Mouse (Mus musculus) ovary, postnatal 14 days (tissue): ENCODE measurements at regions not wholly inside any gene's neighbourhood (a gene's known extent, or its start where the extent isn't known, plus 50 kb on each side); places are given as distances from the start of the nearest gene placed in this dataset.

Experiments
- DNase-seq: peaks from one replicate; pipeline ENCODE4 v3.0.0; 2022; ENCODE audit warnings: low spot score

DNA sequence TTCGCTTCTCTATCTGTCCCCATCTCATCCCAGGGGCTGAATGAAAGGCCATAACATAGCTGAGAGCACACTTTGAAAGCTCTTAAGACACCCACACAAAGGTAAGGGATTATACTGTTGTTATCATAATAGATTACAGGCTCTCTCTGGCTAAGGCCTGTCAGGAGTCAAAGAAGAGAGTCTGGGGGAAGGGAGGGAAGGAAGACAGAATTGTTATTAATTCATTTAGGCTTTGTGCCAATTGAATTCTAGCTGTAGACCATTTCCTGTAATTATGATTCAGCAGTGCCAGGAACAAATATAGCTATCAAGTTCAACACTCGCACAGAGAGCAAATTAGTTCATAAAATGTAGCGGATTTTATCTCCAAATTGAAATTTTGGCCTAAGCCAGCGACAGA is 369.3 kb upstream of the Gm10306 start:
- no peak for DNase-seq

DNA sequence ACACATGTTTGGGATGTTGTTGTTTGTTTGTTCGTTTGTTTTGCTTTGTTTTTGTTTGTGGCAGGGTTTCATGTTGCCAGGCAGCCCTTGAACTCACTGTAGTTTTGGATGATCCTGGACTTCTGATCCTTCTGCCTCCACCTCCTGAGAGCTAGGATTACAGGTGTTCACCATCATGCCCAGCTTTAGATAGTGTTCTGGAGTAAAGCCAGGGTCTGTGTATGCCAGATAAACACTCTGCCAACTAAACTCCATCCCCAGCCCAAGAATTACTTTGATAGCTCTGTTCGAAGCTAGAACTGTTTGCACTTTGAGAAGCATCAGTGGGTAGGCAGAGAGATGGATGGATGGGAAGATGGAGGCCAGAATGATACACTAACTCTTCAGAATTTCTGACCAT is 368.0 kb upstream of the Gm10306 start:
- no peak for DNase-seq

DNA sequence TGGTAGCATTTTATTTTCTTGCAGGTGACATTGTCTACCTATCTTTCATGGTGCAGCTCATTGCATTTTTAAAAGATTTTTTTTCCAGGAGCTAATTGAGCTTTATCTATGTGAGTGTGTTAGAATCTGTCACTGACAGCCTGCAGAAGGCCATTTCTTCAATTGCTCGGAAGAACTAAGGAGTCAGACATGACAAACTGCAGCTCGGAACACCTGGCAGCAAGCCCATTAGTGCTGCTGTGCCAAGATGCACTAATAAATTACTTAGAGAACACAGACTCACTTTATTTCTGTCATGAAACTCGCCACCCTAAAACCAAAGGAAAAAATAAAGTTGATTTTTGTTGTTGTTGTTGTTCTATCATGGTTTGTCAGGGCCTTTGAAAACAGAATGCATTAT is 367.5 kb upstream of the Gm10306 start:
- peak; percentile 73 for DNase-seq

DNA sequence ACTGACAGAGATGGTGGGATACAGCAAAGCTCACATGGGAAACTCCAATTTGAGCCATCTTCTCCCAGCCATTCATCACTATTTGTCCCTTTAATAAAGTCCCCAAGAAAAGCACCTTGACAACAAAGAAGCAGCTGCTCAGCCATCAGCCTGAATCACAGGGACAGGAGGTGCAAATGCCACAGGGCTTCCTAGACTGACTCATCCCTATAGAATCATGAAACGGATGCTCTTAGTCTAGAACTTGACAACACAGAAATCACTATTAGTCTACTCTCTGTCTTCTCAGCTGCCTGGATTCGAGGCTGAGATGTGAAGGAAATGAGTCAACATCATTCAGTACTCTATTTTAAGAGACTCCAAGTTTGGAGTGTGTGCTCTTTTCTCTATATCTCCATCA is 365.4 kb upstream of the Gm10306 start:
- no peak for DNase-seq

DNA sequence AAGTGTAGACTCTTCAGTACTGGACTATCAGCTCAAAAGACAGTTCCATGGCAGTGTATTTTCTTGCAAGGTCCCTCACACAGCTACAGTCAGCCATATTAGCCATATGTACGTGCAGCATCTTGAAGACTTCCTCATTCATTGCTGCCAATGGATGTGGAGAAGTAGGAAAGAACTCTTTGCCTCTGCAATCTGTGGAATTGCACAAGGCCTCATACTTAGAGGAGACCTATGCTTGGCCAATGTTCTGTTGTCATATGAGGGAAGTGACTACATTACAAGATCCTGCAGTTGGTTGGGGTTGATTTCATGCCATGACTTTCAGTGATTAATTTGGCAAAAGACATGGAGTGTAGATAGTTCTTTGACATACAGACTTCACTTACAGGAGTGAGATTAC is 340.1 kb upstream of the Gm10306 start:
- no peak for DNase-seq

DNA sequence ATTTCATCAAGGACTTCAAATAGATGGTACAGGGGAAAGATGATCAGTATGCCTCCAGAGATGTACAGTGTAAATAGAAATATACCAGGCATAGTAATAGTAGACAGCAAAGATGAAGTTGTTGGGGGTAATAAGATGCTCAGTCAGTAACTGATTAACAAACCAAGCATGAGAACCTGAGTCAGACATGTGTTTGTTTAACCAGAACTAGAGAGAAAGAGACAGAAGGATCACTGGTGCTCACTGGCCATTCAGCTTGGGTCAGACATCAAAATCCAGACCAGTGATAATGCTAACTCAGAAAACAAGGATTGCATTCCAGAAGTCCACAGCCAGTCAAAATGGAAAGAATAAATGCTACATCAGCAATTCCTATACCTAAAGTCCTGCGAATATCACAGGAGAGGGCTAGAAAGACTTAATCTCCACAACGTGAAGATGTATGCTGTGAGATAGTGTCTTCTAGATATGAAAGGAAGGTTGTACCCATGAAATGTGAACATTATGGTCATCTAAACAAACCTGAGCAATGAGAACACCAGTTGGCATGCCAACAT is 320.6 kb upstream of the Gm10306 start:
- no peak for DNase-seq

DNA sequence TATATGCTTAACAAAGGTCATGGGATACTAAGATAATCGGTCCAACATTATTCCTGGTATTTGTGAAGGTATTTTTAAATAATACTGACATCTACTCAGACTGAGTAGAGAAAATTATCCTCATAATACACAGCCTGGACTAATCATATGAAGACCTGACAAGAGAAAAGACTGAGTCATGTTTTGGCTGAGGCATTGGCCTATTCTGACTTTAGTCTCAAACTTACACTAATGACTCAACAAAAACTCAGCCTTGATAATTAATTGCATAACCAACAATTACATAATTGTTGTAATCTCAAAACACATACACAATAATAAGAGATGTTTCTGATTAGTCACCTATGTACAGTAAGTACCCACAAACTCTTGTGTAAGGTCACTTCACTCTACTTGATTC is 300.3 kb upstream of the Gm10306 start:
- DNase-seq = no peak

DNA sequence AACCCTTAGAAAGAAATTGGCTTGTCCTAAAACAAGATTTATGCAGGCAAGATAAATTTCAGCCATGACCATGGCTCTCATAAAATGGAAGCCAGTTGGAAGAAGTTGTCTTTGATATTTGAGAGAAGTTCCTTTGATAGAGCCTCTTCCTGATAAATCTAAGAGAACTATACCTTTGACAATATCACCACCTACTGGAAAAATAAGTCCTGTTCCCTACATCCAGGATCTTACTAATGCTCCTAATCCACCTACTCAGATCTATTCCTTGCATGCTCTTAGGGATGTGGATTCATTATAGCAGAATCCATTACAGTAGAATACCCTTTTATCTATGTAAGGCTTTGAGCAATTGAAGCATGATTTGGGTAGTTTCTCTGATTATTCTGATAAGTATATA is 295.2 kb upstream of the Gm10306 start:
- DNase-seq = no peak

DNA sequence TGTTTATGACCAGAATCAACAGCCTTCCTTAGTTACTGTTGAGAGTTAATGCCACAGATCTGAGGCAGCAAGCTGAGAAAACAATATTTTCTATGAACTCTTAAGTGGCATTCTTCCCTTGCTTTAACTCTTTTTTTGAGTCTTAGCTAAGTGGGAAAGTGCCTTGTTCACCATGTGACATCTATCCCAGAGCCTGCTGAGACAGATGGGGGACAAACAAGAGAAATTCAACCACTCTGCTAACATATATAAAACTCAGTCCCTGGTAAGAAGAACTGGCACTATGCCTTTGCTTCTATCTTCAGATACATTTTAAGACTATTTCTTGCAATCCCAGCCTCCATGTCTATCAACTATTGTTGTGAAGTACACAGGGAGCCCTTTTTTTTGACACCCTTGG is 274.6 kb upstream of the Gm10306 start:
- DNase-seq = no peak

DNA sequence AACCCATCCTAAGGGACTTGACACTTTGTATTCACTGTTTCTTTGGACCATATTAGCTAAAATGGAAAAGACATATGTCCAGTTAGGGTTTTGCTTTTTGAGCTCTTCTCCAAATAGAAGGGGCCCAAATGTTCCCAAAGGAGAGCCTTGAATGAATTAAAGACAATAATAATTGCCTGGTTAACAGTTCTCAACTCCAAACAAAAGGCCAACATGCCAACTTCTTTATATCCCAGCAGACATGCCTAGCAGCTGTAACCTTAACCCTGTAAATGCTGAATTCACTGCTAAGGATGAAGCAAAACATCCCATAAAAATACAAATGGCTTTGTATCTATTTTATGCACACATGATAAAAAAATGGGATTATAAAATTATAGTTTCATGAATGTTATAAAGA is 264.2 kb upstream of the Gm10306 start:
- no peak for DNase-seq

DNA sequence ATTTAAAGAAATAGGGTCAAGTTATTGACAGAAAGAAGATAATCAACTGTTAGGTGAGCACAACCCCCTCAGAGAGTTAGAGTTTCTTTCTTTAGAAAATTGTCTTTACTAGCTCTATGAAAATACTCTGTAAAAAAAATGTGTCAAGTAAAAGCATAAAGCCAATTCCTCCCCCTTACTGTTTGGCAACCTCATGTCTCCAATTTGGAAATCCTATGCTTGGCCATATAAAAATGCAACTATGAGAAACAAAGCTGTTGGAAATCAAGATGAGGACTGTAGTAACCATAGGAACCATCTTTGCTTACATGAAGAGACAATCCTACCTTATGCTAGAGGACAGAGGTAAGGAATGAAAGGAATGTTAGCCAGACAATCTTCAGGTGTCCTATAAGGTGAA is 239.0 kb upstream of the Gm10306 start:
- no peak for DNase-seq

DNA sequence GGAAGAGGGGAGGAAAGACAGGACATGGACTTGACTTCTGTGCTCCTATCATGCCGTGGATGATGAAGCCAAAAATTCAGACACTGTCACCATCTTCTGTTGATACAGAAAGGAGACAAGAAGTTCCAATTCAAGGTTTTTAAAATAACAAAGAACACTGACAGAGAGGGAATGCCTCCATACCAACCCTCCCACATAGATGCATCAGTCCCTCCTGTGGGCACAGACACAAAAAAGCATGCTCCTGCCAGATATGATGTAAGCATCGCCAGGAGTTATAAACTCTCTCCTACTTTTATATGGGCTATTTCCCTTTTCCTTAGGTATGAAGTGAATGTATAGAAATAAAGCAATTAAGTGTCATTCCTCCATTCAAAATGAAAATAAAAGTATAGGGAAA is 229.6 kb upstream of the Gm10306 start:
- DNase-seq = no peak

DNA sequence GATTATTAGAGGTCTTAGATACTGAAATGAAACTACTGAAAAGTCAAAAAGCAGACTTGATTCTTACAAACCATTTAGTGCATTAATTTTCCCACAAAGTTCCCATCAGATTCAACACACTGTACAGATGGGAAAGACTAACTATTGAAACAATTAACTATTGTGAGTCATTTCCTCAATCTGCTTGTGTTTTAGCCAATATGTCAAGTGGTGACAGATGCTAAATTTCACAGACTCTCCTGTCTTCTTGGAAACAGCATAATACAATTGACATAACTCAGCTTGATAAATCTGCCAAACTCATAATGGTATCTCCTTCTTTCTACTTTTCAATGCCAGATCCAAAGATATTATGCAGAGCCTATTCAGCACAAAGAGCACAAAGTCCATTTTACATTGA is 213.0 kb upstream of the Gm10306 start:
- DNase-seq = no peak

DNA sequence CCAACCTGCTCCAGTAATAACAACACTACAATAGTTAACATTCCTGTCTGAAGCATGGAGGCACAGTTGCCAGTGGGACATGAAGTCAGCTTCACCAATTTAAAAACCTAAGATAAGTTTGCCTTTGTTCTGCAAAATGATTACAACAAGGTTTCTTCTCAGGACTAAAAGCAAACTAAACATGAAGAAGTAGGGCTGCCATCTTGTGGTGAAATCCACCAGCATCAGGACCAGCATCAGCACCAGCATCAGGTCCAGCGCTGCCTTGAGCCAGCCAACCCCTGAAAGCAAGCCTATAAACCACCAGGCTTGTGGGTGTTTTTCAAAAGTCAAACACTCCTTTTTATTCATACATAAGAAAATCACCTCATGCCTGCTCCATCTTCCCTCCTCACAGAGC is 207.1 kb upstream of the Gm10306 start:
- no peak for DNase-seq

DNA sequence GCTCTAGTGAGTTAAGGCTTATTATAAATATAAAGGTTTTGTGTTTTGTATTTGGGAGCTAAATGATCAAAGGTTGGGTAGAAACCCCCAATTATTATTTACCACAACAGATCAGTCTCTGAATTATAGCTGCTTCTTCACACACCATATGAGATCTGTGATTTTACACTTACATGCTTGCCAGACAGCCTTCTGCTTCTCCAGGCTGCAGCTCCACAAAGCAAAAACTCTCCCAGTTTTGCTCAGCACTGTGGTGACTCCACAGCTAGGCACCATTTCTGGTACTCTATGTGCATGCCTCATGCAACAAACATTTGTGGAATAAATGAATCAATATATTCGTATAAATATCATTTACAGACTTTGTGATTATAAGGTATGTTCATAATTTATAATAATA is 199.4 kb upstream of the Gm10306 start:
- DNase-seq = no peak

DNA sequence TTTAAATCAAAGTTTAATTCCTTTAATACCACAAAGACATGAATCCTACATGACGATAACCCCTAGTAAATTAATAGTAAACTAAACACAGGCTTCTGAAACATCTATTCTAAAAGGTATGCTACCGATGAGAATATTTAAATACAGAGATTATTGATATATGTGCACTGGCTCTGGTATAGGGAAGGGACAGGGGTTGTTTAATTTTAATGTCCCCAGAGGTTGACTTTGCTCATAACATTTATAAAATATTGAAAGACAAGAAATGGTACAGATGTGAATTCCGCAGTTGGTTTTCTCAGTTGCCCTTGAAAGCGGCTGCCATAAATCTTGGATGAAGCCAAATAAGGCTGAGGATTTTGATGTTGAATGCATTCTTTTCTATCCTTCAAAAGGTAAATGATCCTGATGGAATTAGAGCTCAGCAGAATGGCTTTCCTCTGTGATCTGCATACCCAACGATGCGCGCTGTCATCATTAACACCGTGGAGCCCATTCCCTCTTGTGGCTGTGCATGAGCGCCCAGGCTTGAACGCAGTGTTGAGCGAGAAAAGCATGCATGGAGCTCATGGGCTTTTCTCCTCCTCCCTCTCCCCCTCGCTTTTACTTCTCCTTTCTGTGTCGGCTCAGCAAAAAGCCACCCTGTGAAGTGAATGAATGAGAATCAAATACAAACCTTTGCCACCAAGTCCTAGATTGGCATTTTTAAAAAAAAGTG is 195.4 kb upstream of the Gm10306 start:
- no peak for DNase-seq

DNA sequence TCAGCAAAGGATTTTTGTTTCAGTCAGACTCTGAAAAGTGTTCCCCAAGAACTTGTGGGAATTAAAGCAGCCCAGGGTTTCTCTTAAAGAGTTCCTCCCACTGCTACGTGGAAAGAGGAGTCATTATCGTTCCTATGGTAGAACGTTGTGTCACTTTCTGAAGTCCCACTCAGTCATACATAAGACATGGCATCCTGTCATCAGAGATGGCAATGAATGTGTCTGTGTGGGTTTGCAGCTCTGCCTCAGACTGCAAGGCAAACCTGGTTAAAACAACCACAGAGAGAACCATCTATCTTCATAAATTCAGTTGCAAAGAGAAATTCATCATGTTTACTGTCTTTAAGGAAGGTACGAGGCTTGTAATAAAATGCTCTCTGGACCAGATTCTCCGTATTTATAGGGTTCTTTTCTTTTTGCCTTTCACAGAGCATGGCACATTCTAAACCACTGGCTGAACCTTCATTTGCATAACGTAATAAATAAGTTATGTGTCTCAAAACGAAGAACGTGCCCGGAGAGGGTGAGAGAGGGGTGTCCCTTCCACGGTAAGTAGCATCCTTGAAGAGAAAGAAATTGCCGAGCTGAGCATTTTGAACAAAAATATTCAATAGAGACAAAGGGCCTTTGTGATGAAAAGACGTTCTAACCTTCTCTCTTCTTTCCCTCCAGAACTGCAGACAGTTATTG is 194.7 kb upstream of the Gm10306 start:
- DNase-seq = no peak

DNA sequence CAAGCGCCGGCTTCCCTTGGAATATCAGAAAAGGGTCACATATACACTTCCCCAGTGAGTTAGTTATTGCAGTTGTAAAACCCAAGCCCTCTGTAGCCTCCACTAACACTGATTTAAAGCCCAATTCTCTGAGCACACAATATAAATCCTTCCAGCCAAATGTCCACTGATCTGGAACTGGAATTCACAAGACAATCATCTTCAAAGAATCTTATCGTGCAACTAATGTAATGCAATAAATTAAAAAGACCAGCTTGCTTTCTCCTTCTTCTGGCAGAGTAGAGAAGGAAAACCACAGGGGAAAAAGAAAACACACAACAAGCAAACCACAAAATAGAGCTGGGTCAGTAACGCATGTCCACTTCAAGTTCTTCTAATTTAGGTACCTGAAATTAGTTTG is 191.0 kb upstream of the Gm10306 start:
- DNase-seq = no peak

DNA sequence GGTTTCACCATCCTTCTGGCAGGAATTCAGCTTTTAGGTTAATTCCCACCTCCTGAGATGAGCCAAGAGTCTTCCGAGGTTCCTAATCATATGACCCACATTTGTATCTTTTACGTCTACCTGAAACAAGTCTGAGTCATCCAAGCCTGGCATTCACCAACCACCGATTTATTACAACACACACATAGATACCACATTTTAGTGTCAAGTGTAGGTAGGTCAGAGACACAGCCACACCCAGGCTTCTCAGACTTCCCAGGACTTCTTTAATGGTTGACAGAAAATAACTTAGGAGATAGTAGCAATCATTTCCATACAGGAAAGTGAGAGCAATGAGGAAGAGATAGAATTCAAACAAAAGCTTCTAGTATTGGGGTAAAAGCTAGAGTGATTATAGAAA is 189.2 kb upstream of the Gm10306 start:
- no peak for DNase-seq

DNA sequence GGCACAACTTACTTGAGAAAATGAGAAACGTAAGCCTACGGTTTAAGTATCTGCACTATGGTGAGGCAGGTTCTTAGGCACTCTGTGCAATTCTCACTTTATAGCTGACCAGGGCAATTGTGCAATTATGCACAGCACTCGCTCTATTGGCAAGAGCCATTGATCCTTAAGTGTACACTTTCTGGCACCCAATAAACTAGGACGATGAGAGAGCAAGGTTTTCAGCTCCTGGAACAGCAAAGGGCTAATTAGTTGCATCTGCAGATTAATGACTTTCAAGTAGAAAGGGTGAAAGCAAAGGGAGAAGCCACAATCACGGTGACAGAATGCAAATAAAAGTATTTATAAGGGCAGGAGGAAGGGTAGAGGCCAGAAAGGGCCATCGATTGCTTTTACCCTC is 185.4 kb upstream of the Gm10306 start:
- no peak for DNase-seq

DNA sequence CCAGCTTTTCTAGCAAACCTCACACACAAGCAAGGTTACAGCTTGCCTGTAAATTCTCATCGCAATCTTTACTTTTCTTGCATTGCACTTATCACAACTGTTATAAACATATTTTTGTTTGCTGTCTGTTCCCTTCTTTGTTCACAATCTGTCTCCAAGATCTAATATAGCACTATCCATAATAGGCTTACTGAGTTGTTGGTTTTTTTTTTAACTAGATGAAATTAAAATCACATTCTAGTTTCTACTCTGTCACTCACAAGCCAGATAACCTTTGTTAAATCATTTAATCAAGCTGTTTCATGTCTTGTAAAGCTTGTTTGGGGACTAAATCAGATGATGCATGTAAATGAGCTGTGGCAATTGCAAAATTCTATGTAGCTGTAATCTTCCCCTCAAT is 180.1 kb upstream of the Gm10306 start:
- DNase-seq = no peak

DNA sequence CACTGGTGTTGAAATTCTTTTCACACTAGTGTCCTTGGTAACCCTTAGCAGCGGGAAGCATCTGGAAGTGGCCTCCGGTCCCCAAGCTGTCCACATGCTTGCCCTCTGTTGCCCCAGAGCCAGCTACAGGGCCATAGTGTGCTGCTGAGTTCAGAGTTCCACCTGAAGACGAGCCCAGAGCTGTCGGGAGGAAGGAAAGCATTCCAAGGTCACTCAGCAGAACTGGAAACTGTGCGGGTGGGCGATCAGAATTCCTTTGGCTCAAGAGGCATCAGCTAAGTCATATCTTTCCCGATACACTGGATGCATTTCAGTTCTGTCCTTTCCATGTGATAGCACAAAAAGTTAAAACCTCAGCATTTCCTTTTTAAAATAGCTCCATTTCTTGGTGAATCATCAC is 170.6 kb upstream of the Gm10306 start:
- DNase-seq = no peak

DNA sequence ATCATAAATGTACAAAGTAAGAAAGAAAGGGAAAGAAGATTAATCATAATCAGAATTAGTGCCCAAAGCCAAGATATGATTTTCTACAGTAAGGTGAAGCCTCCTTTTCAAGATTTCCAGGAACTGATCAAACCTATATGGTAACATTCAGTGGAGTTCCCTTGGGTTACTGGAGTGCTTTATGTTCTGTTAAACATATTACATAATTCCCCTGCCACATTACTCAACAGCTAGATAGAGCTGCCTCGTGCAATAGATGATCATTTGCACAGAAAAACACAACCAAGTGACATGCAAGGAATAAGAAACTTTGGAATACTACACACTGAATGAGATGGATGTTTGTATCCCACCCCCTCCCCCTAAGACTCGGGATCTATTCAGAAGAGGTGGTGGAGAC is 168.0 kb upstream of the Gm10306 start:
- no peak for DNase-seq

DNA sequence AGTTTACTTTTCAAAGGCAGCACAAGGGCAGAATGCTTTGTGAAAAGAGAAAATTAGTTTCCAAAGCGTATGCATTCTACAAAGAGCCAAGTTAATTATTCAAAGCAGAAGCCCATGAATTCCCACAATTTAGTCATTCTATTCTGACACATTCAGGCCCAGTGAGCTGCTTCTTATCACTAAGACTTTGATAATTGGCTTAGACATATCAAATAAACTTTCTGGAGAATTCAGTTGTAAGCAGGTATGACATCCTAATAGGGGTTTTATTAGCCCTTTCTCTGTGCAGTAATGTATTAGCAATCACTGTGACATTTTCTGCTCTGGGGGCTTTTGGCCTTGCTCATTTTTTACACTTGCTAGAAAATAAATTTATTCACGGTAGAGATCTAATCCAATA is 161.9 kb upstream of the Gm10306 start:
- no peak for DNase-seq
